Mouse (Mus musculus): ENCODE data around the gene Dlg2. TPM values are rescaled to one million over a fixed set of nuclear protein-coding genes. Genes with fewer than 3 reads are reported as not detected.

Gene Dlg2
- polyA plus RNA-seq, 1 experiment, result 141 TPM

DNA sequence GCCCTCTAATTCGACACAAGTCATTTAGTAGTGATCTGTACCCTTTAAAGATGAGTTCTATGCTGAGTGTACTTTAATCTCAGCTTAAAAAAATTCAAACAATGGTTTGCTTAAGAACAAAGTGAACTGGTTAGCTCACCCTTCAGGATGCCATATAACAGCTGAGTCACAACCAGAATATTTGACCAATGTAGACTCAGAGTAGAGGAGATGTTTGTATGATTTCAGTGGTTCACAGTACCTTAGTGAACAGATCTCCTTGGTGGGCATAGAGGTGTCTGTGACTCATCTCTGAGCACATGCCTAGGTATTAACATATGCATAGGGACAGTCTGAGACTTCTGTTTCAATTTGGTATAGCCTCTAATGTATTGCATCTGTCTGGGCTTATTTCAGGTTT lies 2002.7 kb downstream of the Dlg2 start:
- no peak for DNase-seq (ENCODE audit: extremely low spot score in 1 of 2, low spot score in 1 of 2)

- no peak for DNase-seq (ENCODE audit: extremely low spot score in 1 of 2, low spot score in 1 of 2)
Observed at GRCm38 (mm10) chr7:92479748-92480147, 2003.3 kb downstream of the Dlg2 start.

DNA sequence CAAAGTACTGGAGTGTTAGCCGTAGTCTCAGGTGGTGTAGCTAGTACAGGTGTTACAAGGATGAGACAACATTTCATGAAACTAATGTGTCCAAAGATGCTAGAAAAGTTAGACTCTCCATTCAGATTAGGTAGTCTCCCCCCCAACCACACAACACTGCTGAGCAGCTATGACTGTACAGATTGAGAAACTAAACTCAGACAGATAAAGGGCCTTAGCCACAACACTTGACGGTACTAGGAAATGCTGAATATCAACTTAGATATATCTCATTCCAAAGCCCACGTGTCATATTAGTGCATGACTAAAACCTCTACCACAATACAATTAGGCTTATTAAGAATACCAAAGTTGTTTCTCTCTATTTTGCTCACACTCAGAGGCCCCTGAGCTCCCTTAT lies 2006.9 kb downstream of the Dlg2 start:
- no peak for DNase-seq (ENCODE audit: extremely low spot score in 1 of 2, low spot score in 1 of 2)

GRCm38 (mm10) chr7:92485881-92486710 lies 2009.6 kb downstream of the Dlg2 start:
- DNase-seq (ENCODE audit: extremely low spot score in 1 of 2, low spot score in 1 of 2), result no peak

- DNase-seq (ENCODE audit: extremely low spot score in 1 of 2, low spot score in 1 of 2), result no peak
Observed at GRCm38 (mm10) chr7:92486878-92487277, 2010.4 kb downstream of the Dlg2 start.

DNA sequence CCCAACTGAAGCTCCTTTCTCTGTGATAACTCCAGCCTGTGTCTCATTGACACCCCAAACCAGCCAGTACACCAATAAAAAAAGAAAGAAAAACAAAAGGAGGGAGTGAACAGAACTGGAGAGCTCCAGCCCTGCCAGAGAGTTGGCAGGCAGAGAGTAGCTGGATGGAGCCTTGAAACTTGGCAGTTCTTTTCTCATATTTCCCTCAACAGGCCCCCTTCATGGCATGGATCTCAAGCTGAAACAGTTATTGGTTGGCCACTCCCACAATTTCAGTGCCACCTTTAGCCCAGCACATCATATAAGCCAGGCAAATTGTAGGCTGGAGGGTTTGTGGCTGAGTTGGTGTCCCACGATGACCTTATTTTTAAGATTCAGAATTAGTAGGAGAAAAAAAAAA lies 2015.8 kb downstream of the Dlg2 start:
- no peak for DNase-seq (ENCODE audit: extremely low spot score in 1 of 2, low spot score in 1 of 2)

GRCm38 (mm10) chr7:92493521-92493920 lies 2017.0 kb downstream of the Dlg2 start:
- no peak for DNase-seq (ENCODE audit: extremely low spot score in 1 of 2, low spot score in 1 of 2)

Other genes with a start within 250 kb of the Dlg2 start
- gene Ccdc83, start 210.9 kb upstream of the Dlg2 start, polyA plus RNA-seq (2012; rRNA removed), result not detected in 2 replicates
- 62.9 and 63.6 TPM in 2 replicates for gene Sytl2, start 174.4 kb upstream of the Dlg2 start, polyA plus RNA-seq (2012; rRNA removed)
- 0.62 and 0.67 TPM in 2 replicates for gene Ccdc89, start 50.1 kb upstream of the Dlg2 start, polyA plus RNA-seq (2012; rRNA removed)
- 126 and 139 TPM in 2 replicates for gene Crebzf, start 33.9 kb upstream of the Dlg2 start, polyA plus RNA-seq (2012; rRNA removed)
- 40.3 and 41.8 TPM in 2 replicates for gene Tmem126a, start 19.4 kb upstream of the Dlg2 start, polyA plus RNA-seq (2012; rRNA removed)
- gene Tmem126b, start 671 bp upstream of the Dlg2 start, polyA plus RNA-seq (2012; rRNA removed), result 22.5 and 24.5 TPM in 2 replicates

Measured in frontal cortex, adult 2 months (tissue).